Mouse (Mus musculus): ENCODE results near the gene Nlgn1. TPM values are rescaled to one million over a fixed set of nuclear protein-coding genes. Genes with fewer than 3 reads are reported as not detected.

Gene Nlgn1
- polyA plus RNA-seq, 1 experiment from 2014 or later, result 0.09 TPM

GRCm38 (mm10) chr3:26141590-26141989, 190.7 kb downstream of the Nlgn1 start:
- ATAC-seq (ENCODE audit: low read depth), result no peak
- 72% methylated on average over 3 of the region's 3 CpGs for WGBS (ENCODE audit: insufficient replicate concordance)

GRCm38 (mm10) chr3:26134839-26135651, 197.2 kb downstream of the Nlgn1 start:
- no peak overlapping the region for H3K9ac ChIP-seq
- no peak overlapping the region for H3K4me3 ChIP-seq (replicated peaks)
- no peaks in the 10 kb centered on the region for H3K9me3 ChIP-seq (replicated peaks)
- no peak for ATAC-seq (ENCODE audit: low read depth)
- H3K36me3 ChIP-seq, result no peaks in the 10 kb centered on the region
- no peak for DNase-seq
- 44% methylated on average over 9 of the region's 9 CpGs for WGBS (ENCODE audit: insufficient replicate concordance)
- no peaks in the 10 kb centered on the region for H3K27me3 ChIP-seq
- H3K27ac ChIP-seq, result no peak overlapping the region
- no peak overlapping the region for H3K4me2 ChIP-seq
- no peaks in the 10 kb centered on the region for H3K4me1 ChIP-seq (replicated peaks)

More at GRCm38 (mm10) chr3:26141590-26141989, 190.7 kb downstream of the Nlgn1 start:
- no peaks in the 10 kb centered on the region for H3K4me1 ChIP-seq (replicated peaks)
- H3K27me3 ChIP-seq, result no peaks in the 10 kb centered on the region
- H3K27ac ChIP-seq, result no peak overlapping the region
- H3K4me2 ChIP-seq, result no peak overlapping the region
- no peaks in the 10 kb centered on the region for H3K9me3 ChIP-seq (replicated peaks)
- no peak overlapping the region for H3K4me3 ChIP-seq (replicated peaks)
- no peak overlapping the region for H3K9ac ChIP-seq
- DNase-seq, result no peak
- no peaks in the 10 kb centered on the region for H3K36me3 ChIP-seq

- DNase-seq, result no peak
- Histone ChIP-seq H3K27ac (no peak overlapping the region), H3K36me3 (no peaks in the 10 kb centered on the region), H3K4me3 (replicated peaks) (no peak overlapping the region), H3K4me2 (no peak overlapping the region), H3K27me3 (no peaks in the 10 kb centered on the region), H3K9me3 (replicated peaks) (no peaks in the 10 kb centered on the region), H3K4me1 (replicated peaks) (no peaks in the 10 kb centered on the region), H3K9ac (no peak overlapping the region)
- 60% methylated on average over 2 of the region's 2 CpGs for WGBS (ENCODE audit: insufficient replicate concordance)
- ATAC-seq (ENCODE audit: low read depth), result no peak
Measured at GRCm38 (mm10) chr3:26130919-26131318, 201.3 kb downstream of the Nlgn1 start.

- H3K4me2 ChIP-seq, result no peak overlapping the region
- no peak overlapping the region for H3K27ac ChIP-seq
- no peak overlapping the region for H3K4me3 ChIP-seq (replicated peaks)
- no peak for DNase-seq
- no peak overlapping the region for H3K9ac ChIP-seq
- no peak for ATAC-seq (ENCODE audit: low read depth)
- WGBS (ENCODE audit: insufficient replicate concordance), result 61% methylated on average over 6 of the region's 6 CpGs
- no peaks in the 10 kb centered on the region for H3K4me1 ChIP-seq (replicated peaks)
- no peaks in the 10 kb centered on the region for H3K27me3 ChIP-seq
- H3K9me3 ChIP-seq (replicated peaks), result no peaks in the 10 kb centered on the region
- H3K36me3 ChIP-seq, result no peaks in the 10 kb centered on the region
Measured at GRCm38 (mm10) chr3:26129455-26129854, 202.8 kb downstream of the Nlgn1 start.

GRCm38 (mm10) chr3:26117071-26117470, 215.2 kb downstream of the Nlgn1 start:
- Histone ChIP-seq H3K27ac (no peak overlapping the region), H3K4me3 (replicated peaks) (no peak overlapping the region), H3K4me2 (no peak overlapping the region), H3K9me3 (replicated peaks) (no peaks in the 10 kb centered on the region), H3K27me3 (no peaks in the 10 kb centered on the region), H3K4me1 (replicated peaks) (no peaks in the 10 kb centered on the region), H3K36me3 (no peaks in the 10 kb centered on the region), H3K9ac (no peak overlapping the region)
- no peak for ATAC-seq (ENCODE audit: low read depth)
- whole genome bisulfite sequencing (ENCODE audit: insufficient replicate concordance), result 62% methylated on average over 1 of the region's 1 CpGs
- DNase-seq, result no peak

- no peak overlapping the region for H3K27ac ChIP-seq
- H3K36me3 ChIP-seq, result no peaks in the 10 kb centered on the region
- ATAC-seq (ENCODE audit: low read depth), result no peak
- no peak overlapping the region for H3K4me2 ChIP-seq
- no peak for DNase-seq
- H3K4me1 ChIP-seq (replicated peaks), result no peaks in the 10 kb centered on the region
- no peaks in the 10 kb centered on the region for H3K27me3 ChIP-seq
- WGBS (ENCODE audit: insufficient replicate concordance), result 81% methylated on average over 7 of the region's 7 CpGs
- H3K9me3 ChIP-seq (replicated peaks), result no peaks in the 10 kb centered on the region
- H3K4me3 ChIP-seq (replicated peaks), result no peak overlapping the region
- no peak overlapping the region for H3K9ac ChIP-seq
Measured at GRCm38 (mm10) chr3:26106361-26106760, 225.9 kb downstream of the Nlgn1 start.

GRCm38 (mm10) chr3:26105528-26105927, 226.7 kb downstream of the Nlgn1 start:
- Histone ChIP-seq H3K9me3 (replicated peaks) (no peaks in the 10 kb centered on the region), H3K9ac (no peak overlapping the region), H3K36me3 (no peaks in the 10 kb centered on the region), H3K27me3 (no peaks in the 10 kb centered on the region), H3K4me2 (no peak overlapping the region), H3K4me3 (replicated peaks) (no peak overlapping the region), H3K4me1 (replicated peaks) (no peaks in the 10 kb centered on the region), H3K27ac (no peak overlapping the region)
- no peak for DNase-seq
- WGBS (ENCODE audit: insufficient replicate concordance), result 49% methylated on average over 3 of the region's 3 CpGs
- ATAC-seq (ENCODE audit: low read depth), result no peak

- no peak overlapping the region for H3K9ac ChIP-seq
- no peaks in the 10 kb centered on the region for H3K9me3 ChIP-seq (replicated peaks)
- no peaks in the 10 kb centered on the region for H3K27me3 ChIP-seq
- no peak overlapping the region for H3K4me3 ChIP-seq (replicated peaks)
- no peak overlapping the region for H3K27ac ChIP-seq
- no peaks in the 10 kb centered on the region for H3K36me3 ChIP-seq
- WGBS (ENCODE audit: insufficient replicate concordance), result 54% methylated on average over 1 of the region's 1 CpGs
- DNase-seq (no peak), ATAC-seq (ENCODE audit: low read depth) (no peak)
- no peaks in the 10 kb centered on the region for H3K4me1 ChIP-seq (replicated peaks)
- no peak overlapping the region for H3K4me2 ChIP-seq
Measured at GRCm38 (mm10) chr3:26102271-26102670, 230.0 kb downstream of the Nlgn1 start.

GRCm38 (mm10) chr3:26095551-26095950, 236.7 kb downstream of the Nlgn1 start:
- no peak overlapping the region for H3K4me3 ChIP-seq (replicated peaks)
- no peaks in the 10 kb centered on the region for H3K27me3 ChIP-seq
- H3K4me1 ChIP-seq (replicated peaks), result no peaks in the 10 kb centered on the region
- H3K36me3 ChIP-seq, result no peaks in the 10 kb centered on the region
- ATAC-seq (ENCODE audit: low read depth), result no peak
- H3K9ac ChIP-seq, result no peak overlapping the region
- H3K9me3 ChIP-seq (replicated peaks), result no peaks in the 10 kb centered on the region
- no peak for DNase-seq
- H3K27ac ChIP-seq, result no peak overlapping the region
- H3K4me2 ChIP-seq, result no peak overlapping the region

- no peaks in the 10 kb centered on the region for H3K27me3 ChIP-seq
- H3K9ac ChIP-seq, result no peak overlapping the region
- no peak overlapping the region for H3K4me3 ChIP-seq (replicated peaks)
- no peak for DNase-seq
- no peak overlapping the region for H3K27ac ChIP-seq
- no peaks in the 10 kb centered on the region for H3K4me1 ChIP-seq (replicated peaks)
- ATAC-seq (ENCODE audit: low read depth), result no peak
- H3K4me2 ChIP-seq, result no peak overlapping the region
- H3K9me3 ChIP-seq (replicated peaks), result no peaks in the 10 kb centered on the region
- no peaks in the 10 kb centered on the region for H3K36me3 ChIP-seq
Measured at GRCm38 (mm10) chr3:26069366-26069765, 262.9 kb downstream of the Nlgn1 start.

- DNase-seq (no peak), ATAC-seq (ENCODE audit: low read depth) (no peak)
- H3K4me1 ChIP-seq (replicated peaks), result no peaks in the 10 kb centered on the region
- WGBS (ENCODE audit: insufficient replicate concordance), result 49% methylated on average over 4 of the region's 4 CpGs
- H3K4me3 ChIP-seq (replicated peaks), result no peak overlapping the region
- no peaks in the 10 kb centered on the region for H3K27me3 ChIP-seq
- H3K4me2 ChIP-seq, result no peak overlapping the region
- H3K27ac ChIP-seq, result no peak overlapping the region
- H3K36me3 ChIP-seq, result no peaks in the 10 kb centered on the region
- H3K9me3 ChIP-seq (replicated peaks), result no peaks in the 10 kb centered on the region
- H3K9ac ChIP-seq, result no peak overlapping the region
Measured at GRCm38 (mm10) chr3:26050769-26051168, 281.5 kb downstream of the Nlgn1 start.

- H3K36me3 ChIP-seq, result no peaks in the 10 kb centered on the region
- ATAC-seq (ENCODE audit: low read depth) (no peak), DNase-seq (no peak)
- no peaks in the 10 kb centered on the region for H3K9me3 ChIP-seq (replicated peaks)
- no peak overlapping the region for H3K9ac ChIP-seq
- no peak overlapping the region for H3K27ac ChIP-seq
- no peak overlapping the region for H3K4me2 ChIP-seq
- H3K27me3 ChIP-seq, result no peaks in the 10 kb centered on the region
- no peak overlapping the region for H3K4me3 ChIP-seq (replicated peaks)
- WGBS (ENCODE audit: insufficient replicate concordance), result 53% methylated on average over 2 of the region's 2 CpGs
- no peaks in the 10 kb centered on the region for H3K4me1 ChIP-seq (replicated peaks)
Measured at GRCm38 (mm10) chr3:26042966-26043365, 289.3 kb downstream of the Nlgn1 start.

Measured in liver, embryonic 13.5 days (tissue).